Mouse (Mus musculus) stomach, embryonic 16.5 days (tissue): ENCODE data around the gene Rps15. TPM values are rescaled to one million over a fixed set of nuclear protein-coding genes. Genes with fewer than 3 reads are reported as not detected.

ENCODE experiments used
- ATAC-seq: fragments of 200-750 bp; cut with Nextera tagmentation; 2 replicates; pipeline ENCODE4 v1.8.0; 2017; ENCODE audit warnings: moderate number of reproducible peaks, moderate TSS enrichment; ENCODE audit not compliant: insufficient read depth, low FRiP score
- H3K27ac ChIP-seq: fragments of 300-500 bp; sonication (generic); 2 replicates; pipeline ENCODE4 v1.5.1; 2014; ENCODE audit warnings: low read length
- H3K27me3 ChIP-seq: fragments of 300-500 bp; sonication (generic); 2 replicates; pipeline ENCODE4 v1.6.1; 2014; ENCODE audit warnings: low read length, control low read depth, mixed read lengths; ENCODE audit not compliant: control insufficient read depth, insufficient read depth
- H3K36me3 ChIP-seq: fragments of 300-500 bp; sonication (generic); 2 replicates; pipeline ENCODE4 v1.6.1; 2014; ENCODE audit warnings: low read length; ENCODE audit not compliant: control insufficient read depth, insufficient read depth
- H3K4me1 ChIP-seq: fragments of 300-500 bp; sonication (generic); 2 replicates; pipeline ENCODE4 v1.6.1; 2014; ENCODE audit warnings: low read length, control low read depth, mixed read lengths; ENCODE audit not compliant: control insufficient read depth, insufficient read depth
- H3K4me2 ChIP-seq: fragments of 300-500 bp; sonication (generic); 2 replicates; pipeline ENCODE4 v1.6.1; 2014; ENCODE audit warnings: low read depth, low read length, mixed read lengths
- H3K4me3 ChIP-seq: fragments of 300-500 bp; sonication (generic); replicated peaks from 2 replicates; pipeline ENCODE4 v1.5.1; 2014; ENCODE audit warnings: mild to moderate bottlenecking, low read length
- H3K9ac ChIP-seq: fragments of 300-500 bp; sonication (generic); 2 replicates; pipeline ENCODE4 v1.6.1; 2014; ENCODE audit warnings: low read length
- H3K9me3 ChIP-seq: fragments of 300-500 bp; sonication (generic); replicated peaks from 2 replicates; pipeline ENCODE4 v1.6.1; 2016; ENCODE audit warnings: low read length, control low read depth; ENCODE audit not compliant: control insufficient read depth
- WGBS: fragments of 180-500 bp; shearing (Covaris S2); extraction: QIAGEN DNeasy Blood & Tissue Kit; methylation state at CpG from one replicate; pipeline ENCODE4 v1.1.7; 2014; 5-methylcytosine and 5-hydroxymethylcytosine counted together
- polyA plus RNA-seq: library from polyadenylated mRNA; unstranded; fragments of >200 nt; fragmentation: Nextera tagmentation; extraction: Ambion mirVana; gene quantifications from 2 replicates; pipeline ENCODE4 v1.2.1, GENCODE M21; 2015

Rps15 gene
- polyA plus RNA-seq, 1 experiment from 2014 or later = 821 TPM

GRCm38 (mm10) chr10:80281921-80282371 is 10.3 kb upstream of the Rps15 start:
- Histone ChIP-seq H3K27me3 (no peaks in the 10 kb centered on the region), H3K4me3 (no peak overlapping the region), H3K4me1 (0 out of 2 replicates have a peak, but pooled peaks cover 8% of the 10 kb centered on the region), H3K4me2 (no peak overlapping the region), H3K36me3 (peaks cover 29% of the 10 kb centered on the region), H3K9ac (no peak overlapping the region), H3K27ac (peak overlapping the region; percentile 76), H3K9me3 (no peaks in the 10 kb centered on the region)
- no peak for ATAC-seq
- 70% methylated on average over 8 of the region's 8 CpGs for WGBS

GRCm38 (mm10) chr10:80282481-80283441 is 9.5 kb upstream of the Rps15 start:
- Histone ChIP-seq H3K4me1 (0 out of 2 replicates have a peak, but pooled peaks cover 8% of the 10 kb centered on the region), H3K4me2 (no peak overlapping the region), H3K27ac (peak overlapping the region; percentile 76), H3K36me3 (peaks cover 26% of the 10 kb centered on the region), H3K9me3 (no peaks in the 10 kb centered on the region), H3K9ac (no peak overlapping the region), H3K27me3 (no peaks in the 10 kb centered on the region), H3K4me3 (no peak overlapping the region)
- ATAC-seq = peak; percentile 79
- 70% methylated on average over 20 of the region's 20 CpGs for WGBS

GRCm38 (mm10) chr10:80285222-80286070 is 6.8 kb upstream of the Rps15 start:
- Histone ChIP-seq H3K4me1 (0 out of 2 replicates have a peak, but pooled peaks cover 8% of the 10 kb centered on the region), H3K4me3 (no peak overlapping the region), H3K27ac (no peak overlapping the region), H3K9ac (no peak overlapping the region), H3K36me3 (peaks cover 19% of the 10 kb centered on the region), H3K27me3 (no peaks in the 10 kb centered on the region), H3K9me3 (no peaks in the 10 kb centered on the region), H3K4me2 (no peak overlapping the region)
- 71% methylated on average over 15 of the region's 15 CpGs for WGBS
- no peak for ATAC-seq

- no peaks in the 10 kb centered on the region for H3K9me3 ChIP-seq
- peaks cover 12% of the 10 kb centered on the region for H3K36me3 ChIP-seq
- H3K27me3 ChIP-seq = no peaks in the 10 kb centered on the region
- no peak overlapping the region; the same call in 1 of the 2 replicates for H3K9ac ChIP-seq
- peaks cover 8% of the 10 kb centered on the region; the same call in 1 of the 2 replicates for H3K4me1 ChIP-seq
- no peak overlapping the region for H3K4me3 ChIP-seq
- 87% methylated on average over 12 of the region's 12 CpGs for WGBS
- ATAC-seq = no peak
- H3K4me2 ChIP-seq = no peak overlapping the region
- H3K27ac ChIP-seq = 0 out of 2 replicates have a peak overlapping the region, but pooled peaks have one; percentile 19
Measured at GRCm38 (mm10) chr10:80288097-80288496, 4.2 kb upstream of the Rps15 start.

- Histone ChIP-seq H3K9ac (no peak overlapping the region), H3K27ac (0 out of 2 replicates have a peak overlapping the region, but pooled peaks have one; percentile 19), H3K4me1 (peaks cover 8% of the 10 kb centered on the region), H3K4me3 (no peak overlapping the region), H3K27me3 (no peaks in the 10 kb centered on the region), H3K9me3 (no peaks in the 10 kb centered on the region), H3K4me2 (no peak overlapping the region), H3K36me3 (peaks cover 7% of the 10 kb centered on the region; the same call in 1 of the 2 replicates)
- ATAC-seq = no peak
- 64% methylated on average over 8 of the region's 8 CpGs for WGBS
Measured at GRCm38 (mm10) chr10:80288657-80289056, 3.6 kb upstream of the Rps15 start.

GRCm38 (mm10) chr10:80293325-80293724 is 1.1 kb downstream of the Rps15 start:
- Histone ChIP-seq H3K9ac (peak overlapping the region; percentile 98), H3K36me3 (0 out of 2 replicates have a peak, but pooled peaks cover 8% of the 10 kb centered on the region), H3K4me1 (peaks cover 15% of the 10 kb centered on the region), H3K4me3 (peak overlapping the region; percentile 90), H3K9me3 (no peaks in the 10 kb centered on the region), H3K27ac (peak overlapping the region; percentile 81), H3K4me2 (peak overlapping the region; percentile 100), H3K27me3 (peaks cover 6% of the 10 kb centered on the region)
- 18% methylated on average over 14 of the region's 14 CpGs for WGBS
- ATAC-seq = no peak

- no peaks in the 10 kb centered on the region for H3K9me3 ChIP-seq
- H3K9ac ChIP-seq = no peak overlapping the region
- 77% methylated on average over 4 of the region's 4 CpGs for WGBS
- H3K36me3 ChIP-seq = 0 out of 2 replicates have a peak, but pooled peaks cover 8% of the 10 kb centered on the region
- no peak overlapping the region for H3K4me3 ChIP-seq
- H3K27me3 ChIP-seq = peaks cover 16% of the 10 kb centered on the region
- H3K4me1 ChIP-seq = peaks cover 15% of the 10 kb centered on the region
- no peak overlapping the region for H3K27ac ChIP-seq
- no peak for ATAC-seq
- H3K4me2 ChIP-seq = no peak overlapping the region
Measured at GRCm38 (mm10) chr10:80294311-80294710, 2.1 kb downstream of the Rps15 start.

- no peak overlapping the region for H3K27ac ChIP-seq
- H3K36me3 ChIP-seq = 0 out of 2 replicates have a peak, but pooled peaks cover 8% of the 10 kb centered on the region
- H3K4me3 ChIP-seq = no peak overlapping the region
- no peak for ATAC-seq
- peaks cover 15% of the 10 kb centered on the region for H3K4me1 ChIP-seq
- H3K27me3 ChIP-seq = peaks cover 21% of the 10 kb centered on the region
- no peaks in the 10 kb centered on the region for H3K9me3 ChIP-seq
- H3K4me2 ChIP-seq = no peak overlapping the region
- WGBS = 34% methylated on average over 7 of the region's 7 CpGs
- H3K9ac ChIP-seq = no peak overlapping the region
Measured at GRCm38 (mm10) chr10:80294788-80295303, 2.6 kb downstream of the Rps15 start.
